Mouse (Mus musculus): ENCODE results near the gene Dnttip1.
"Not testable (repeated sequence)": the region's sequence is repeated elsewhere in the genome, so short reads cannot be mapped to it uniquely, and the experiment has no call there.

The Dnttip1 gene

DNA sequence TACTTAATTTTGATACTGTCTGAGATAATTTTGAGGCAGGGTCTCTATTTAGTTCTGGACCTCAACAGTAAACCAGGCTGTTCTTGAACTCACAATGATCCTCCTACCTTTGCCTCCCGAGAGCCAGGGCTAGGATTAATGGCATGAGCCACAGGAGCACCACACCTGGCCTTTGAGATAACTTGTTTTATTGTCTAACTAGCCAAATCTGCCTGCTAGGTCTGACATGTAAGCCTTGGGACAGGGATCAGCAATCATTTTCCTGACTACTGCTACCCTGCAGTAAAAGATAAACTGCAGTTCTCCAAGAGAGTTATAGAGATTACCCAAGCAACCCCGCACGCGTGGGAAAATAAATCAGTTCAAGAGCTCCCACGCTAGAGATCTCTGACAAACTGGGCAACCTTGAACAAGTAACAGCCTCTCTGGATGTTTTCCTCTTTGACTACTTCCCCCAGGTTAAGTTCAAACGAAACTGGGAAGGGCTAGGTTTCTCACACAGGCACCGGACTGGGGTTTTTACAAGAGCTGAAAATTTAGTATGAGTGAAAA lies 39.2 kb downstream of the Dnttip1 start:
- DNase-seq = no peak

DNA sequence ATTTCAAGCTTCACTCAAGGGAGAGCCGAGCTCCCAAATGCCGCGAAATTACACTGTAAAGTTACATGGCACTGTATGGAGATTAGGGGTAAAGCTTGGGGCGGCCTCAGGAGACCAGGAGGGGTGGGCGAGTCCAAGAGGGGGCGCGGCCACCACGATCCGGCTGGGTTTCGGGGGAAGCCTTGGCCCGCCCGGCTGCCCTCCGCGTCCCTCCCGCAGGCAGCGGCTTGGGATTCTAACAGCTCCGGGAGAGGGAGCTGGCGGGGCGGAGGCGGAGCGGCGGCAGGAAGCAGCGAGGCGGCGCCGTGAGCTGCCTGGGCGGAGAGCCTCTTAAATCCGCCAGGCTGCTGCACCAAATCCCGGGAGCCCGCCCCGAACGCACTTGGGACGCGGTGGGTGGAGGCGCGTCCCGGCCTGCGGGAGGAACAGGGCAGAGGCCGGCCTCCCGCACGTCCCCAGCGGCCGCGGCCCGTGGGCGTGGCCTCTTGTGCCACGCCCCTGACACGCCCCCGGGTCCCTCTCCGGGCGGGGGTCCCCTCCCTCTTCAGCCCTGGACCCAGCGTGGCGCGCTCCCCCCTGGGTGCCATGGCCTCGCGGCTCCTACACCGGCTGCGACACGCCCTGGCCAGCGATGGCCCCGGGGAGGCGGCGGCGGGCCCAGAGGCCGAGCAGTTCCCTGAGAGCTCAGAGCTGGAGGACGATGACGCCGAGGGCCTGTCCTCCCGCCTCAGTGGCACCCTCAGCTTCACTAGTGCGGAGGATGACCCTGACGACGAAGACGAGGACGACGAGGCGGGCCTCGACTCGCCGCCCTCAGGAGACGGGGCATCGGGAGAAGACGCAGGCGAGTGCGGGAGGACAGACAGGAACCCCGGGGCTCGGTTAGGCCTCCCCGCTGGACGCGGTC lies 40.0 kb downstream of the Dnttip1 start, which contains the start of gene Snx21:
TSS of gene Snx21 (plus strand) at position 343 of the 907 bp plus-strand sequence.
- DNase-seq = peak; percentile 88 to 91

DNA sequence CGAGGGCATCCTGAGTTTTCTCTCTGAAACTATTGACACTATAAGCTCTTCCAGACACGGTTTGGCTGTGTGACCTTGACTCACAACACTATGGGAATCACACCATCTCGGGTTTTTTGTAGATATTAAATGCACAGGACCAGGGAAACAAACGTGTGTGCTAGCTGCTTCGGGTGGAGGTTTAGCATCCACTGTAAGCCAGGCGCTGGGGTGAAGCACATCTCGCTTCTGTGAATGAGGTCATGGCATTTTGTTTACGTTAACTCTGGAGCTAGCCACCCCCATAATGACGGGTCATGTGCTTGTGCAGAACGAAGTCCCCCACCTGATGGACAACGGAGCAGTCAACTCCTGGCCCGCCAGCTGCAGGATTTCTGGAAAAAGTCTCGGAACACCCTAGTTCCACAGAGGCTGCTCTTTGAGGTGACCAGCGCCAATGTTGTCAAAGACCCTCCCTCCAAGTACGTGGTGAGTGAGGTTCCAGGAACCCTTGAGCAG lies 40.7 kb downstream of the Dnttip1 start:
- no peak for DNase-seq

DNA sequence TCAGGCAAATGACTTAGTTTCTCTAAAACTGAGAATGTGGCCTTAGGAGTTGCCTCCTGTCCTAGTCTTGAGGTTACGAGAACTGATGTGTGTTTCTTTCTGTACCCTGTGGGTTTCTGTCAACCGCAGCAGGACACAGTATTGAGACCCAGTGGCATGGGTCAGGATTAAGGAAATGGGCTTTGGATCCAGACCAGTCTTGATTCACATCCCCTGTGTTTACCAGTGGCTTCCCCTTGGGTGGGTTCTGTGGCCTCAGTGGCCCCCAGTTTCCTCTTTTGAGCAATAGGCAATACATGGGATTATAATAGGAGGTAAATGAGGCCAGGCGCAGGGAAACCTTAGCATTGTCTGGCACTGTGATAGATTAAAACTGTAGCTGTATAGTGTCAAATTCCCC lies 41.2 kb downstream of the Dnttip1 start:
- DNase-seq = no peak

DNA sequence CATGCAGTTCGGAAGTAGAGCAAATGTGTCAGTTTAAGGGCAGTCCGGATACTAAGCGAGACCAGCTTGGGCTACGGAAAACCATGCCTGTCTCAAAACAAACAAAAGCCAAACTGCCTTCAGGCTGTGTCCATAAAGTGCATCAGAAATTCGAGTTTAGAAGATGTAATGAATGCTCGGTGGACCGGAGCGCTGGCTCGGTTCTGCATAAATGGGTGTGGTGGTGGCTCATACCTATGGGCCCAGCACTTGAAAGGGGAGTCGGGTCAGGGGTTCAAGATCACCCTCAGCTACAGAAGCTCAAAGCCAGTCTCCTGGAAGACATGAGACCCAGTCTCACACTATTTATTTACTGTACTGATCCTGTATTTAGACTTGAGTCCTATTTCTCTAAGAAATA lies 42.0 kb downstream of the Dnttip1 start:
- DNase-seq = no peak

DNA sequence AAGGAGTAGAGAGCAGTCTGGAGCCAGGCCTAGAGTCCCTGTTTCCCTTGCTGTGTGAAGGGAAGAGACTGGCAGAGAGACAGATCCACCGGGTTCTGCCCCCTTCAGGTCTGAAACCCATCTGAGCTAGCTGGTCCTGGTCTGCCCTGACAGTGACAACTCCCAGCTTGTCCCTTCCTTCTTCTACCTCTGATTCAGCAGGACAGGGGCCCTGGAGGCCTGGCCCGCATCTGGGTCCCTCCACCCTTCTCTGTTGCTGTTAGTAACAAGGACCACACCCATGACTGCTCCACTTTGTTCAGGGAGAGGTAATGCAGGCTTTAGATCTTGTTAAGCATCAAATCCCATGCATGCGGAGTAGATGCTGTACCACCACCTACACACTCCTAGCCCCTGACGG lies 42.6 kb downstream of the Dnttip1 start:
- DNase-seq = no peak

DNA sequence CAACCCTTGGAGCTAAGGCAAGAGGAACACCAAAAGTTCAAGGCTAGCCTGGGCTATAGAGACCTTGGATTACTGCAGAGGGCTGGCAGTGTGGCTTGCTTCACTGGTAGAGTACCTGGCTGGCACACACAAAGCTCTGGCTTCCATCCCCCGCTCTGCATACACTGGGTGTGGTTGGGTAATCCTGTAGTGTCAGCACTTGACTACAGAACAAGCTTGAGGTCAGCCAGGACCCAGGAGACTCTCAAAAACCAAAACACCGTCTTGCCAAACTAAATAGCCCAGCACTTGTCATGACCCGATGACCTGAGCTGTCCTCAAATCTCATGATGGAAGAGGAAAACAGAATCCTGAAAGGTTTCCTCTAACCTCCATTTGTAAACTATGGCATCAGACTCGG lies 44.7 kb downstream of the Dnttip1 start:
- no peak for DNase-seq

DNA sequence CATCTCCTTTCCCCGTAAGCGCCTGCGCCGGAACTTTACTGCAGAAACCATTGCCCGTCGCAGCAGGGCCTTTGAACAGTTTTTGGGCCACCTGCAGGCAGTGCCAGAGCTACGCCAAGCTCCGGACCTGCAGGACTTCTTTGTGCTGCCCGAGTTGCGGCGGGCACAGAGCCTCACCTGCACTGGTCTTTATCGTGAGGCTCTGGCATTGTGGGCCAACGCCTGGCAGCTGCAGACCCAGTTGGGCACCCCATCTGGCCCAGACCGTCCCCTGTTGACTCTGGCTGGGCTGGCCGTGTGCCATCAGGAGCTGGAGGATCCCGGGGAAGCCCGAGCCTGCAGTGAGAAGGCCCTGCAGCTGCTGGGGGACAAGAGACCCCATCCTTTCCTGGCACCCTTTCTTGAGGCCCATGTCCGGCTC lies 46.1 kb downstream of the Dnttip1 start:
- peak; percentile 50 to 57 for DNase-seq

DNA sequence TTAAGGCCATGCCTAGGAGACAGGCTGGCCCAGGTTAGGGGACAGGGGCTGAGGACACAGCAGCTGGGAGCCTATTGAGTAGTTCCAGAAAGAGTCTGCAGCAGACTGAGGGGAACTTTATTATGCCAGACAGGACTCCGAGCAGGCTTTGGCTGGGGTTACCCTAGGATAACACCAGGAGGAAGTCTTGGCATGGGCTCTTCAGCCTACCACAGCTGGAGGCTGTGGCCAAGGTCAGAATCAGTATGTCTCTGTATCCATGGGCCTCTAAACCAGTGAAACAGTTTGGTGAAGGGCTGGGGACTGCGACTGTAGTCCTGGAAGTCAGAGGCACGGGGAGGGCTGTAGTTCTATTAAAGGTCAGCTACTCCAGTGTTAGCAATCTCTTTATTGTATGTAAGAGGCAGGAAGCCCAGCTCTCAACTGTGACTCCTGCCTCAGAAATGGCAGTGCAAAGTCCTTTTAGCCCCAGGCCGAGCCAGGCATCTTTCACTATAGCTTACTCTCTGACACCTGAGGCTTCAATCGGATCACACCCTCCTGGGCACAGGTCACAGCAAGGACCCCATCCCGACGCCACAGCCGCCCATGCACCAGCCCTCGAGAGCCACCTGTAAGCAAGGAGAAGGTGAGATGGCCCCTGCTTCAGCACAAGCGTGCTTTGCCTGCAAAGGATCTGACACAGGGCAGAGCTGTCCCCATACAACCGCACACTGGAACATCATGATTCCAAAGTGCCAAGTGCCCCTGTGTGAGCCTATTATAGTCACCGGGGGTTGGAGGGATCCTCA lies 46.8 kb downstream of the Dnttip1 start:
- no peak for DNase-seq

DNA sequence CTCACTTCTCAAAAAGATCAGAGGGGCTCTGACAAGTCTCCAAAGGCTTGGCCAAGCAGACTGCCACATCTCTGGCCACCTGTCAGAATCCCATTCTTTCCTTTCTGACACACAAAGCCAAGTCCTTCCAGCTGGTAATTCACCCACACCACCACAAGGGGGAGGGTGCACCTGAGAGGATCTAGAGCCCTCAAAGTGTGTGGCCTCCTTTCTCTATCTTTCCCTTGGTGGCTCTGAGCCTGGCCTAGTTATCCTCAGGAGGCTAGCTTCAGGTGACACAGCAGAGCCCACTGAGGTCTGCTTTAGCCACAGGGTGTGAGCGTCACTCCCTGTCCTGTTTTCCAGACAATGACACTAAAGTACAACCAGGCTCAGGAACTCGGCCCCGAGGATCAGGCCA lies 47.5 kb downstream of the Dnttip1 start:
- peak; percentile 77 to 85 for DNase-seq

DNA sequence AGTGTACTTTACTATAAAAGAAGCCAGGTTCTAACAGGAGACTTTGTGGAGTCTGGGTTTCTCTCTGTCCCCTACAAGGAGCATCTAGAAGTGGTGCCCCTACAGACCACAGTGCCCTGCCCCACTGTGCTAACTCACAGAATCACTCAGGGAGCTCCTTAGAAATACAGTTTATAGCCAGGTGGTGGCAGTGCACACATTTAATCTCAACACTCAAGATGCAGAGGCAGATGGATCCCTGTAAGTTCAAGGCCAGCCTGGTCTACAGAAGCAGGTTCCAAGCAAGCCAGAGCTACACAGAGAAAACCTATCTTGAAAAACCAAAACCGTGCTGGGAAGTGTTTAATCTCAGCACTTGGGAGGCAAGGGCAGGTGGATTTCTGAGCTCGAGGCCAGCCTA lies 48.0 kb downstream of the Dnttip1 start:
- peak in 1 of 2 experiments; percentile 42 for DNase-seq

DNA sequence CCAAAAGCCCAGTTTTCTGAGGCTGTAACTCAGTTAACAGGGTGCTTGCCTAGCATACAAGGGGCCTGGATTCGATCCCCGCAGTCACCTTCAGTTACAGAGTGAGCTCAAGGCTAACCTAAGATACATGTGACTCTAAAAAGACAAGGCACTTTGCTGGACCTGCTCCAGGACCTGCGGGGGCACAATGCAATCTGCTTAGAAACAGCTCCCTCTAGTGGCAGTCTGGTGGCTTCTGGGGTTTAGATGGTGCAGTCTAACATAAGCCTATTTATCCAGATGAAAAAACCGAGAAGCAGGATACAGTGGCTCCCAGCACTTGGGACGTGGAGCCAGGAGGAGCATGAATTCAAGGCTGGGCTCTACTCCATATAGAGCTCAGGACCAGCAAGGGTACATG lies 48.5 kb downstream of the Dnttip1 start:
- peak; percentile 96 to 99 for DNase-seq

DNA sequence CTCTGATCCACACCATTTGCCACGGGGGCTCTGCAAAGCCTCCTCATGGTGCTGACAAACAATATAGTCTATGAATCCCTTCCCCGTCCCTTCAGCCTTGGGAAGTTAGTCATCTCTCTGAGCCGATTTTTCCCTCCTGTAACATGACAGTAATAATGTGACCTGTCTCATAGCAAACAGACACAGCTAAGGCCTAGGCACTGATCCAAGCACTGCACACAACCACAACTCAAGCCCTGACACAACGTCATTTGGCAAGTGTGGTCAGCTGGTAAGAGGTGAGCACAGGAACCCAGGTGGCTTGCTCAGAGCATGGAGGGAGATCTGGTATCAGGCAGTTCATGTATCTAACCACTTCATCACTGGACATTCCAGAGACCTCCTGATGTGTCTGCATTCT lies 50.1 kb downstream of the Dnttip1 start:
- no peak for DNase-seq

DNA sequence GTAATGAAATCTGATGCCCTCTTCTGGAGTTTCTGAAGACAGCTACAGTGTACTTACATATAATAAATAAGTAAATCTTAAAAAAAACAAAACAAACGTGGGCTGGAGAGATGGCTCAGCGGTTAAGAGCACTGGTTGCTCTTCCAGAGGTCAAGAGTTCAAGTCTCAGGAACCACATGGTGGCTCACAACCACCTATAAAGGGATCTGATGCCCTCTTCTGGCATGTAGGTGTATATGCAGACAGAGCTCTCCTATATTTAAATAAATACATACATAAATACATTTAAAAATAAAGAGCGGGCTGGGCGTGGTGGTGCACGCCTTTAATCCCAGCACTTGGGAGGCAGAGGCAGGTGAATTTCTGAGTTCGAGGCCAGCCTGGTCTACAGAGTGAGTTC lies 52.8 kb downstream of the Dnttip1 start:
- DNase-seq = not testable (repeated sequence)

DNA sequence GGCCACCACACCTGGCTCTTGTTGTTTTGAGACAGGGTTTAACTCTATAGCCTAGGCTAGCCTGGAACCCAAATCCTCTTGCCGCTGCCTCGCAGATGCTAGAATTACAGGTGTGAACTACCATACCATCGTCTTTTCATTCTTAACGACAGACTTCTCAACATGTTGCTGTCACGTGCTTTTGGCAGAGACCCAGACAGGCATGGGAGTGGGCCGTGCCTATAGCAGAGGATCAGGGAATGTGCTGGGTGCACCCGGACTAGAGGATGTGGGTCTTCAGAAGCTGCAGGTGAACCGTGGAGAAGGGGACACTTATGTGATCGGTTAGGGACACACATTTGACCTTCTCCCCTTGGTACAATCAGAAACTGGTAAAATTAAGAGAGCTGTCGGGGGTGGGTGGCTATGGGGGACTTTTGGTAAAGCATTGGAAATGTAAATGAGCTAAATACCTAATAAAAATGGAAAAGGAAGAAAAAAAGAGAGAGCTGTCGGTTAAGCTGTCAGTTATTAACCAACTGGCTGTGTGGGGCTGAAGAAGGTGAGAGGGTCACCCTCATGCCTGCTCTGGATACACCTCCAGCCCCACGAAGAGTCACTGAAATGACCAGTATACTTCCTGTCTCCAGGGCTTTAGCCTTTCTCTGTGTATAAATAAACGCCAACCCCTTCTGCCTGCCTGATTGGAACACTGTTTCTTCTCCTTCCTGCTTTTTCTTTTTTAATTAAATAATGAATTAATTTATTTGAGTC lies 54.6 kb downstream of the Dnttip1 start:
- no peak for DNase-seq

DNA sequence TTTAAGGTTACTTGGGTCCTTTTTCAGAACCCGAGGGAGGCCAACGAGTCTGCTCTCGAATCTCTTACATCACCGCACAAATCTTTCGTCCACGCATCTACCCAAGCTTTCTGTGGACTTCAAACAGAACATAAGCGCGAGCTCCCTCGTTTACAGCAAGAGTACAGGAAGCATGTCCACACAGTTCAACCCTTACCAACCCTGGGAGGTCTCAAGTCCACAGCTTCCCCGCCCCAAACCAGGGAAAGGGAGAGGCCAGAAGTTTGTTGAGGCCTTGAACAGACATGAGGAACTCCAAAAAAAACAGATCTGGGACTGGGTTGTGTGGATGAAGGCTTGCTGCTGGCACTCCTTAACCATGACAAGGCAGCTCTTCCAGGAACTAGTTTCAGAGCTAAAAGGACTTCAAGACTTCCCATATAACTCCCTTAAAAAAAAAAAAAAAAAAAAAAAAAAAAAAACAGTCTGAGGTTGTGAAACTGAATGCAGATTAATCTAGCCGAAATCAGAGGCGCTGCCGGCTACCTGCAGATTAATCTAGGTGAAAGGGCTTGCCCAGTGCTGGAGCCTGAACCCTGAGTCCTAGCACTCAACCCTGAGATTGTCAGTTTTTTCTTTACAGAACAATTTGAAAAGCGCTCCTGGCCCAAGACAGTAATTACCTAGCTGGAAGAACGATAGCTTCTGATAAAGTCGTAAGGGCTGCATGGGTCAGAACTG lies 57.6 kb downstream of the Dnttip1 start:
- DNase-seq = no peak

DNA sequence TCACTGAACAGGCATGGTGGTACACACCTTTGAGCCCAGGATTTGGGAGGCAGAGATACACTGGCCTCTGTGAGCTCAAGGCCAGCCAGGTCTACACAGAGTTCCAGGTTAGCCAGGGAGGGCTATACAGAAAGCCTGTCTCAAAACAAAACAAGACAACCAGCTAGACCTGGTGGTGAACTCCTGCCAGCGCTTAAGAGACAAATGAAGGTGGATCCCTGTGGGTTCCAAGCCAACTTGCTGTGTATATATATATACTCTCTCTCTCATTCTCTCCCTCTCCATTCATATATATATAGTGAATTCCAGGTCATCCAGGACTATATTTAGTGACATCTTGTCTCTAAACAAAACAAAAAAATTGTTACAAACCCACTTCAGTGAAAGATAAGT lies 58.1 kb downstream of the Dnttip1 start:
- DNase-seq = peak in 1 of 2 experiments; percentile 34

DNA sequence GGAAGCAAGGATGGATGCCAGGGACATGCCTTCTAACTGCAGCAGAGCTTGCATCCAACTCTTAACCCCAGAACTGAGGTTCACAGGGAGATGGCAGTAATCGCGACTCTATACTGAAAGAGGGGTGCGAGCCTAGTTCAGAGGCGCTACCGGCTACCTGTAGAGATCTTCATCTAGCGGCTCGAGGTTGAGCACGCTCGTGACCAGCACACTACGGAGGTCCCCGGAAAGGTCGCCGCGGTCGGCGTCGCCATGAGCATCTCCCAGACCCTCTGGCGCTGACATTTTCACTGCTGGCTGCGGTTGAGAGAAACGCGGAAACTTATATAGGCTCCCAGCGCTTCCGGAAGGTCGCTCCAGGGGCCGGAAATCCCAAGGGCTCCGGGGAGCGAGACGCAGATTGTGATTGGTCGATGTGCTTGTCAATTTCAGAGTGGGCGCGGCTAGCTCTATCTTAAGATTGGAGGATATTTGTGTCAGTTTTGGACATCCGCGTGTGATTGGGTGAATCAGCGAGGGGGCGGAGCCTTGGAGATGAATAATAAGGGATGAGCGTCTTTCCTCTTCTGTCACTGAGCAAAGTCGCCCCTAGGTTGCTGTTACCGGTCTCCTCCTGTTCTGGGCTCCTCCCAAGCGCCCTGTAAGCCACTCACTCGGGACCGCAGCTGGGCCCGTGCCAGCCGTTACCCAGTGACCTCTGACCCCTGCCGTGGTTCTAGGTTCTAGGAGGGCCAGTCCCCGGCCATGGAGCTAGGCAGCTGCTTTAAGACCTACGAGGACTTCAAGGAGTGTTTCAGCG lies 58.9 kb downstream of the Dnttip1 start, which contains the start of the genes Acot8 and Zswim3:
TSS of gene Acot8 (minus strand) at position 350 of the 799 bp plus-strand sequence.
TSS of gene Zswim3 (plus strand) at position 566 of the 799 bp plus-strand sequence.
- DNase-seq = peak; percentile 98 to 99

DNA sequence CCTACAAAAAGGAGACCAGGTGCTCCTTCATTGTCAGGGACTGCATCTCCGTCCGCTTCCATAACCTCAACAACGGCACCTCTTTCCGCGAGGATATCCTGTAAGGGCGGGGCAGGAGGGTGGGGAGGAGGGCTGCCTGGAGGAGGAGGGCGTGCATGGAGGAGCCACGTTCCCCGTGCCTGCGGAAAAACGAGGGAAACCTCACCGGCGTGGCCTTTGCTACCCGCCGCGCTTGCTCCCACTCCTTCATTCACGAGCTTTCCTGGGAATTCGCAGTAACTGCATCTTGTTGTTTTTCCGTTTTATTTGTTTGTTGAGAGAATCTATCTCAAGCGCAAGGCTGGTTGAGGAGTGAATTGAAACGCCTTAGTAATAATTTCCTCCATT lies 59.5 kb downstream of the Dnttip1 start:
- DNase-seq = no peak

DNA sequence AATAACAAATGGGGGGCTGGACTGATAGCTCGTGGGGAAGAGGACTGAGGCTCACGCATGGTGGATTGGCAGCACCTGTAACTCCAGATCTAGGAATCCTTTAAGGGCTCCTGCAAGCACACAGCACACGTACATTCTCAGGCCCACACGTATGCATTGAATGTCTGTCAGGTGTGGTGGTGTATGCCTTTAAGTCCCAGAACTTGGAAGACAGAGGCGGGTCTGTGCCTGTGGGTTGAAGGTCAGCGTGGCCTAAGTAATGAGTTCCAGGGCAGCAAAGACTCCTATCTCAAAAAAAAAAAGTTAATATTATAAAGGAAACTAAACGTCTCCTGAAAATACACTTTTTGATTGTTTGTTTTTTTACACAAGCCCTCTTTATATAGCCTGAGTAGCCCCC lies 60.8 kb downstream of the Dnttip1 start:
- DNase-seq = no peak

DNA sequence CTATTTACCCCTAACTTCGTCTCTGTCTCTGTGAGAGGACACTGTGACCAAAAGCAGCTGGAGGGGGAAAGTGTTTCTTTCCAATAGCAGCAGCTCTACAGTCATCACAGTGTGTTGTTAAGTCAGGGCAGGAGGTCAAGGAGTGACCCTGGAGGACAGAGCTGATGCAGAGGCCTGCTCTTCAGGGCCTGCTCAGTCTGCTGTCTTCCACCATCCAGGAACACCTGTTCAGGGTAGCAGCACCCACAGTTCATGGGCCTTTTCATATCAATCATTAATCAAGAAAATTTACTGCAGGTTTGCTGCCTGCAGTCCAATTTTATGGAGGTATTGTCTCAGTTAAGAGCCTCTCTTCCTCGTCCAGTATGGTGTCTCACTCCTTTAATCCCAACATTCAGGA lies 67.8 kb downstream of the Dnttip1 start:
- no peak for DNase-seq

Data from cerebellum, postnatal 10 days (tissue).